Mouse (Mus musculus) megakaryocyte progenitor cell, adult 5-6 weeks (primary cell): ENCODE data around the gene Hapln1. TPM values are rescaled to one million over a fixed set of nuclear protein-coding genes. Genes with fewer than 3 reads are reported as not detected.

ENCODE experiments used
- ATAC-seq: replicated peaks from 2 replicates; pipeline ENCODE4 v1.8.0; 2016; ENCODE audit warnings: mild to moderate bottlenecking, moderate TSS enrichment, inconsistent platforms; ENCODE audit not compliant: poor library complexity
- total RNA-seq, 2 experiments: library from RNA; stranded (forward) in 1 of 2; stranded (reverse) in 1 of 2; fragments of 157-497, 149-512 nt in 1 of 2; fragments of 200-1000 nt in 1 of 2; gene quantifications; 2 replicates each; pipeline versions ENCODE4 v1.2.3 to v1.2.4; 2015 to 2017

Hapln1 gene
- total RNA-seq, 2 experiments from 2014 or later, result not detected

- no peak for ATAC-seq
These were observed 55.5 kb downstream of the Hapln1 start for GRCm38 (mm10) chr13:89595105-89595504.

GRCm38 (mm10) chr13:89597354-89597753 is 57.8 kb downstream of the Hapln1 start:
- no peak for ATAC-seq

GRCm38 (mm10) chr13:89600466-89600865 is 60.9 kb downstream of the Hapln1 start:
- ATAC-seq, result no peak

GRCm38 (mm10) chr13:89603336-89603735 is 63.7 kb downstream of the Hapln1 start:
- ATAC-seq, result no peak

GRCm38 (mm10) chr13:89607399-89607798 is 67.8 kb downstream of the Hapln1 start:
- ATAC-seq, result no peak

GRCm38 (mm10) chr13:89619064-89619463 is 79.5 kb downstream of the Hapln1 start:
- no peak for ATAC-seq

GRCm38 (mm10) chr13:89634137-89634683 is 94.6 kb downstream of the Hapln1 start:
- ATAC-seq, result peak; percentile 97

GRCm38 (mm10) chr13:89637012-89637411 is 97.4 kb downstream of the Hapln1 start:
- no peak for ATAC-seq

GRCm38 (mm10) chr13:89645589-89645988 is 106.0 kb downstream of the Hapln1 start:
- no peak for ATAC-seq

GRCm38 (mm10) chr13:89652773-89653172 is 113.2 kb downstream of the Hapln1 start:
- ATAC-seq, result no peak

- ATAC-seq, result peak; percentile 76
These were observed 113.7 kb downstream of the Hapln1 start for GRCm38 (mm10) chr13:89653279-89653678.

- ATAC-seq, result no peak
These were observed 117.5 kb downstream of the Hapln1 start for GRCm38 (mm10) chr13:89657046-89657445.

Other genes with a start within 250 kb of the Hapln1 start
- 0.68 and 1.2 TPM in 2 replicates for gene Vcan, start 202.7 kb downstream of the Hapln1 start, total RNA-seq (2015)
- 0.29 and 0.30 TPM in 2 replicates for gene Vcan, start 202.7 kb downstream of the Hapln1 start, total RNA-seq (2017)